Mouse (Mus musculus) midbrain, embryonic 10.5 days (tissue): ENCODE measurements around the gene Magee1. TPM values are rescaled to one million over a fixed set of nuclear protein-coding genes. Genes with fewer than 3 reads are reported as not detected.

Source experiments
- polyA plus RNA-seq: library from polyadenylated mRNA; unstranded; fragments of >200 nt; fragmentation: Nextera tagmentation; extraction: Ambion mirVana; gene quantifications from 2 replicates; pipeline ENCODE4 v1.2.1, GENCODE M21; 2016

Magee1 gene
- polyA plus RNA-seq, 1 experiment from 2014 or later, result 31.1 TPM

Other genes starting within 250 kb of the Magee1 start
- 77.0 and 81.7 TPM in 2 replicates for gene Pbdc1, start 40.6 kb upstream of the Magee1 start, polyA plus RNA-seq